Mouse (Mus musculus) midbrain, embryonic 16.5 days (tissue): ENCODE data around the gene Nek10. TPM values are rescaled to one million over a fixed set of nuclear protein-coding genes. Genes with fewer than 3 reads are reported as not detected.

ENCODE experiments used
- ATAC-seq: fragments of 200-750 bp; cut with Nextera tagmentation; 2 replicates; pipeline ENCODE4 v1.8.0; 2017; ENCODE audit warnings: moderate TSS enrichment
- H3K27ac ChIP-seq: fragments of 300-500 bp; sonication (generic); 2 replicates; pipeline ENCODE4 v1.5.1; 2014; ENCODE audit warnings: mild to moderate bottlenecking, low read length, mixed read lengths
- H3K27me3 ChIP-seq: fragments of 300-500 bp; sonication (generic); 2 replicates; pipeline ENCODE4 v1.6.1; 2014; ENCODE audit warnings: low read depth, low read length, mixed read lengths; ENCODE audit not compliant: control insufficient read depth, insufficient read depth
- H3K36me3 ChIP-seq: fragments of 300-500 bp; sonication (generic); 2 replicates; pipeline ENCODE4 v1.6.1; 2014; ENCODE audit warnings: mild to moderate bottlenecking, low read length, moderate library complexity, mixed read lengths; ENCODE audit not compliant: control insufficient read depth, insufficient read depth
- H3K4me1 ChIP-seq: fragments of 300-500 bp; sonication (generic); 2 replicates; pipeline ENCODE4 v1.6.1; 2014; ENCODE audit warnings: mild to moderate bottlenecking, low read length, mixed read lengths; ENCODE audit not compliant: control insufficient read depth, insufficient read depth
- H3K4me2 ChIP-seq: fragments of 300-500 bp; sonication (generic); 2 replicates; pipeline ENCODE4 v1.6.1; 2014; ENCODE audit warnings: mild to moderate bottlenecking, low read length, mixed read lengths
- H3K4me3 ChIP-seq: fragments of 300-500 bp; sonication (generic); 2 replicates; pipeline ENCODE4 v1.5.1; 2014; ENCODE audit warnings: low read depth, mild to moderate bottlenecking, low read length, moderate library complexity, mixed read lengths
- H3K9ac ChIP-seq: fragments of 300-500 bp; sonication (generic); 2 replicates; pipeline ENCODE4 v1.6.1; 2014; ENCODE audit warnings: low read depth, low read length, mixed read lengths
- H3K9me3 ChIP-seq: fragments of 300-500 bp; sonication (generic); replicated peaks from 2 replicates; pipeline ENCODE4 v1.6.1; 2014; ENCODE audit warnings: mild to moderate bottlenecking, low read length, mixed read lengths; ENCODE audit not compliant: control insufficient read depth, poor library complexity, severe bottlenecking
- WGBS: fragments of 180-500 bp; shearing (Covaris S2); extraction: QIAGEN DNeasy Blood & Tissue Kit; methylation state at CpG from one replicate; pipeline ENCODE4 v1.1.7; 2014; 5-methylcytosine and 5-hydroxymethylcytosine counted together
- polyA plus RNA-seq: library from polyadenylated mRNA; unstranded; fragments of >200 nt; fragmentation: Nextera tagmentation; extraction: Ambion mirVana; gene quantifications from 2 replicates; pipeline ENCODE4 v1.2.1, GENCODE M21; 2015

Gene Nek10
- polyA plus RNA-seq, 1 experiment from 2014 or later: 0.54 TPM

- no peaks in the 10 kb centered on the region for H3K36me3 ChIP-seq
- H3K4me1 ChIP-seq: peaks cover 2% of the 10 kb centered on the region; the same call in 1 of the 2 replicates
- ATAC-seq: peak; percentile 90
- H3K9ac ChIP-seq: no peak overlapping the region
- no peaks in the 10 kb centered on the region for H3K9me3 ChIP-seq
- 0 out of 2 replicates have a peak overlapping the region, but pooled peaks have one; percentile 6 for H3K4me2 ChIP-seq
- H3K4me3 ChIP-seq: no peak overlapping the region
- H3K27me3 ChIP-seq: no peaks in the 10 kb centered on the region
- 23% methylated on average over 7 of the region's 7 CpGs for WGBS
- H3K27ac ChIP-seq: no peak overlapping the region
These were observed 60.6 kb downstream of the Nek10 start for GRCm38 (mm10) chr14:14863690-14864356.

- Histone ChIP-seq H3K4me1 (no peaks in the 10 kb centered on the region), H3K4me3 (no peak overlapping the region), H3K4me2 (no peak overlapping the region), H3K36me3 (no peaks in the 10 kb centered on the region), H3K27ac (no peak overlapping the region), H3K27me3 (no peaks in the 10 kb centered on the region), H3K9ac (no peak overlapping the region), H3K9me3 (no peaks in the 10 kb centered on the region)
- ATAC-seq: no peak
- WGBS: 88% methylated on average over 2 of the region's 2 CpGs
These were observed 66.0 kb downstream of the Nek10 start for GRCm38 (mm10) chr14:14869239-14869638.

GRCm38 (mm10) chr14:14870059-14870458 lies 66.8 kb downstream of the Nek10 start:
- Histone ChIP-seq H3K4me1 (no peaks in the 10 kb centered on the region), H3K4me3 (no peak overlapping the region), H3K9me3 (no peaks in the 10 kb centered on the region), H3K9ac (no peak overlapping the region), H3K27me3 (no peaks in the 10 kb centered on the region), H3K27ac (no peak overlapping the region), H3K36me3 (no peaks in the 10 kb centered on the region), H3K4me2 (no peak overlapping the region)
- ATAC-seq: no peak
- 80% methylated on average over 2 of the region's 2 CpGs for WGBS

- H3K9ac ChIP-seq: no peak overlapping the region
- no peaks in the 10 kb centered on the region for H3K4me1 ChIP-seq
- H3K36me3 ChIP-seq: no peaks in the 10 kb centered on the region
- 79% methylated on average over 3 of the region's 3 CpGs for WGBS
- no peak overlapping the region for H3K27ac ChIP-seq
- no peak overlapping the region for H3K4me3 ChIP-seq
- H3K9me3 ChIP-seq: no peaks in the 10 kb centered on the region
- H3K4me2 ChIP-seq: no peak overlapping the region
- no peak for ATAC-seq
- H3K27me3 ChIP-seq: no peaks in the 10 kb centered on the region
These were observed 67.2 kb downstream of the Nek10 start for GRCm38 (mm10) chr14:14870463-14870862.

GRCm38 (mm10) chr14:14871121-14871520 lies 67.9 kb downstream of the Nek10 start:
- H3K27me3 ChIP-seq: no peaks in the 10 kb centered on the region
- H3K27ac ChIP-seq: no peak overlapping the region
- 89% methylated on average over 1 of the region's 1 CpGs for WGBS
- H3K36me3 ChIP-seq: no peaks in the 10 kb centered on the region
- ATAC-seq: no peak
- H3K9ac ChIP-seq: no peak overlapping the region
- no peaks in the 10 kb centered on the region for H3K9me3 ChIP-seq
- no peak overlapping the region for H3K4me2 ChIP-seq
- H3K4me3 ChIP-seq: no peak overlapping the region
- H3K4me1 ChIP-seq: no peaks in the 10 kb centered on the region

GRCm38 (mm10) chr14:14871700-14872099 lies 68.5 kb downstream of the Nek10 start:
- Histone ChIP-seq H3K9ac (no peak overlapping the region), H3K27ac (no peak overlapping the region), H3K4me2 (no peak overlapping the region), H3K4me1 (no peaks in the 10 kb centered on the region), H3K4me3 (no peak overlapping the region), H3K27me3 (no peaks in the 10 kb centered on the region), H3K9me3 (no peaks in the 10 kb centered on the region), H3K36me3 (no peaks in the 10 kb centered on the region)
- no peak for ATAC-seq
- 76% methylated on average over 4 of the region's 4 CpGs for WGBS

- H3K4me3 ChIP-seq: no peak overlapping the region
- no peaks in the 10 kb centered on the region for H3K36me3 ChIP-seq
- H3K4me2 ChIP-seq: no peak overlapping the region
- WGBS: 27% methylated on average over 2 of the region's 4 CpGs
- H3K27me3 ChIP-seq: no peaks in the 10 kb centered on the region
- H3K9ac ChIP-seq: no peak overlapping the region
- ATAC-seq: peak; percentile 84
- no peaks in the 10 kb centered on the region for H3K4me1 ChIP-seq
- H3K9me3 ChIP-seq: no peaks in the 10 kb centered on the region
- H3K27ac ChIP-seq: no peak overlapping the region
These were observed 90.9 kb downstream of the Nek10 start for GRCm38 (mm10) chr14:14893932-14894652.

- no peak overlapping the region for H3K4me2 ChIP-seq
- H3K27ac ChIP-seq: no peak overlapping the region
- no peak; the same call in 1 of the 2 replicates for ATAC-seq
- H3K4me1 ChIP-seq: no peaks in the 10 kb centered on the region
- H3K27me3 ChIP-seq: no peaks in the 10 kb centered on the region
- no peaks in the 10 kb centered on the region for H3K36me3 ChIP-seq
- no peak overlapping the region for H3K9ac ChIP-seq
- H3K4me3 ChIP-seq: no peak overlapping the region
- no peaks in the 10 kb centered on the region for H3K9me3 ChIP-seq
These were observed 91.6 kb downstream of the Nek10 start for GRCm38 (mm10) chr14:14894776-14895175.

GRCm38 (mm10) chr14:14895363-14895762 lies 92.1 kb downstream of the Nek10 start:
- Histone ChIP-seq H3K4me3 (no peak overlapping the region), H3K4me2 (no peak overlapping the region)
- 92% methylated on average over 2 of the region's 2 CpGs for WGBS

More at GRCm38 (mm10) chr14:14895363-14895762, 92.1 kb downstream of the Nek10 start:
- Histone ChIP-seq H3K4me1 (no peaks in the 10 kb centered on the region), H3K36me3 (no peaks in the 10 kb centered on the region), H3K27ac (no peak overlapping the region), H3K9me3 (no peaks in the 10 kb centered on the region), H3K9ac (no peak overlapping the region), H3K27me3 (no peaks in the 10 kb centered on the region)
- ATAC-seq: no peak
